Mouse (Mus musculus) forebrain, embryonic 14.5 days (tissue): ENCODE measurements around the gene Mtfp1. TPM values are rescaled to one million over a fixed set of nuclear protein-coding genes. Genes with fewer than 3 reads are reported as not detected.
"Not testable (repeated sequence)": the region's sequence is repeated elsewhere in the genome, so short reads cannot be mapped to it uniquely, and the experiment has no call there.

ENCODE experiments used
- ATAC-seq: fragments of 200-750 bp; cut with Nextera tagmentation; 2 replicates; pipeline ENCODE4 v1.8.0; 2017; ENCODE audit warnings: mild to moderate bottlenecking, moderate library complexity
- DNase-seq: peaks from one replicate; pipeline ENCODE4 v3.0.0-alpha.2; 2015; ENCODE audit warnings: low spot score
- H3K27ac ChIP-seq: fragments of 300-500 bp; sonication (generic); 2 replicates; pipeline ENCODE4 v1.5.1; 2014; ENCODE audit warnings: low read depth, mild to moderate bottlenecking, control low read depth, low read length, moderate library complexity
- H3K27me3 ChIP-seq: fragments of 300-500 bp; sonication (generic); replicated peaks from 2 replicates; pipeline ENCODE4 v1.6.1; 2014; ENCODE audit warnings: low read length, control low read depth, mixed read lengths; ENCODE audit not compliant: control insufficient read depth, insufficient read depth
- H3K36me3 ChIP-seq: fragments of 300-500 bp; sonication (generic); 2 replicates; pipeline ENCODE4 v1.6.1; 2014; ENCODE audit warnings: low read length, control low read depth; ENCODE audit not compliant: control insufficient read depth, insufficient read depth
- H3K4me1 ChIP-seq: fragments of 300-500 bp; sonication (generic); 2 replicates; pipeline ENCODE4 v1.6.1; 2014; ENCODE audit warnings: antibody characterized with exemption, low read length, control low read depth; ENCODE audit not compliant: control insufficient read depth, insufficient read depth
- H3K4me2 ChIP-seq: fragments of 300-500 bp; sonication (generic); 2 replicates; pipeline ENCODE4 v1.6.1; 2014; ENCODE audit warnings: mild to moderate bottlenecking, control low read depth, low read length
- H3K4me3 ChIP-seq: fragments of 300-500 bp; sonication (generic); 2 replicates; pipeline ENCODE4 v1.5.1; 2014; ENCODE audit warnings: low read depth, low read length, control low read depth
- H3K9ac ChIP-seq: fragments of 300-500 bp; sonication (generic); 2 replicates; pipeline ENCODE4 v1.6.1; 2014; ENCODE audit warnings: mild to moderate bottlenecking, low read length, control low read depth, moderate library complexity
- H3K9me3 ChIP-seq: fragments of 300-500 bp; sonication (generic); replicated peaks from 2 replicates; pipeline ENCODE4 v1.6.1; 2016; ENCODE audit warnings: low read length, control low read depth, mixed read lengths; ENCODE audit not compliant: control insufficient read depth
- WGBS: fragments of 180-500 bp; shearing (Covaris S2); extraction: QIAGEN DNeasy Blood & Tissue Kit; methylation state at CpG from one replicate; pipeline ENCODE4 v1.1.7; 2014; 5-methylcytosine and 5-hydroxymethylcytosine counted together
- polyA plus RNA-seq: library from polyadenylated mRNA; unstranded; fragments of >200 nt; fragmentation: Nextera tagmentation; extraction: Ambion mirVana; gene quantifications from 2 replicates; pipeline ENCODE4 v1.2.1, GENCODE M21; 2014

Mtfp1 gene
- polyA plus RNA-seq, 1 experiment from 2014 or later: 6.7 TPM

GRCm38 (mm10) chr11:4128461-4128860, 33.2 kb upstream of the Mtfp1 start:
- H3K36me3 ChIP-seq, H3K9me3 ChIP-seq, H3K4me1 ChIP-seq, H3K27ac ChIP-seq, H3K27me3 ChIP-seq, H3K4me3 ChIP-seq, H3K9ac ChIP-seq, H3K4me2 ChIP-seq, DNase-seq, ATAC-seq: not testable (repeated sequence)
- 93% methylated on average over 4 of the region's 4 CpGs for WGBS

- H3K9me3 ChIP-seq: no peaks in the 10 kb centered on the region
- ATAC-seq (no peak), DNase-seq (no peak)
- no peak overlapping the region for H3K27ac ChIP-seq
- H3K4me1 ChIP-seq: no peaks in the 10 kb centered on the region
- H3K4me3 ChIP-seq: no peak overlapping the region
- no peaks in the 10 kb centered on the region for H3K27me3 ChIP-seq
- H3K36me3 ChIP-seq: no peaks in the 10 kb centered on the region
- 94% methylated on average over 1 of the region's 1 CpGs for WGBS
- H3K4me2 ChIP-seq: no peak overlapping the region
- no peak overlapping the region for H3K9ac ChIP-seq
Measured at GRCm38 (mm10) chr11:4127059-4127458, 31.8 kb upstream of the Mtfp1 start.

DNA sequence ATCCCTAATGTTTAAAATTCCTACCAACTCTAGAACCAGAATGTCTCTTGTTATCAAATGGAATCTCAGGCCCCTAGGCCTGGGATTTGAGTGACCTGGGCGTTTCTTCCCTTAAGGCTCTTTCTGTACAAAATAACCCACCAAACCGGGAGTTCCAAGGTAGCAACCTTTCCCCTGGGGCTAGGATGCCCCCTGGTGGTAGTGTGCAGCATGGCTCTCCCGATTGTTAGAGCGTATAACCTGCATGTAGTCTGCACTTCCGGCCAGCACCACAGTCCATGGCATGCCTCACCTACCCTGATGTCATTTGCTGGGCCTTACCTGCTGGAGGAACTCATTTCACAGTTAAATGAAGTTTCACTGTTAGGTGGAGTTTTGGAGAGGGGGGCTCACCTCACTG, 28.7 kb upstream of the Mtfp1 start:
- peak; percentile 14 for DNase-seq
- H3K9me3 ChIP-seq: no peaks in the 10 kb centered on the region
- no peak overlapping the region for H3K9ac ChIP-seq
- H3K27ac ChIP-seq: no peak overlapping the region
- H3K36me3 ChIP-seq: no peaks in the 10 kb centered on the region
- ATAC-seq: no peak
- WGBS: 65% methylated on average over 5 of the region's 5 CpGs
- no peaks in the 10 kb centered on the region for H3K4me1 ChIP-seq
- no peak overlapping the region for H3K4me3 ChIP-seq
- H3K4me2 ChIP-seq: no peak overlapping the region
- no peaks in the 10 kb centered on the region; the same call in 1 of the 2 replicates for H3K27me3 ChIP-seq

GRCm38 (mm10) chr11:4122742-4123579, 27.7 kb upstream of the Mtfp1 start, which contains the start of gene Sec14l2:
TSS of gene Sec14l2 (minus strand) at chr11:4123415.
- ATAC-seq: no peak
- no peak within 1 kb of the TSS for H3K4me2 ChIP-seq
- 0 out of 2 replicates have a peak, but pooled peaks cover under 1% of the 10 kb centered on the region for H3K4me1 ChIP-seq
- H3K36me3 ChIP-seq: no peaks in the 10 kb centered on the region
- WGBS: 65% methylated on average over 10 of the region's 10 CpGs
- no peak for DNase-seq
- H3K9me3 ChIP-seq: no peaks in the 10 kb centered on the region
- no peak within 1 kb of the TSS for H3K4me3 ChIP-seq
- H3K9ac ChIP-seq: no peak within 1 kb of the TSS
- no peak within 1 kb of the TSS for H3K27ac ChIP-seq
- no peaks in the 10 kb centered on the region; the same call in 1 of the 2 replicates for H3K27me3 ChIP-seq

GRCm38 (mm10) chr11:4122226-4122625, 27.0 kb upstream of the Mtfp1 start:
- no peak for ATAC-seq
- WGBS: 85% methylated on average over 5 of the region's 5 CpGs
- no peaks in the 10 kb centered on the region for H3K9me3 ChIP-seq

GRCm38 (mm10) chr11:4121691-4122090, 26.4 kb upstream of the Mtfp1 start:
- H3K27me3 ChIP-seq: no peaks in the 10 kb centered on the region; the same call in 1 of the 2 replicates
- no peak overlapping the region for H3K27ac ChIP-seq
- H3K36me3 ChIP-seq: no peaks in the 10 kb centered on the region
- WGBS: 81% methylated on average over 3 of the region's 3 CpGs
- H3K9ac ChIP-seq: no peak overlapping the region
- ATAC-seq (no peak), DNase-seq (no peak)
- H3K4me1 ChIP-seq: 0 out of 2 replicates have a peak, but pooled peaks cover 5% of the 10 kb centered on the region
- no peaks in the 10 kb centered on the region for H3K9me3 ChIP-seq
- H3K4me3 ChIP-seq: no peak overlapping the region
- H3K4me2 ChIP-seq: no peak overlapping the region

More at GRCm38 (mm10) chr11:4122226-4122625, 27.0 kb upstream of the Mtfp1 start:
- H3K27ac ChIP-seq: no peak overlapping the region
- no peak for DNase-seq
- no peak overlapping the region for H3K4me2 ChIP-seq
- H3K27me3 ChIP-seq: no peaks in the 10 kb centered on the region; the same call in 1 of the 2 replicates
- H3K9ac ChIP-seq: no peak overlapping the region
- H3K4me3 ChIP-seq: no peak overlapping the region
- H3K36me3 ChIP-seq: no peaks in the 10 kb centered on the region
- H3K4me1 ChIP-seq: 0 out of 2 replicates have a peak, but pooled peaks cover 3% of the 10 kb centered on the region

DNA sequence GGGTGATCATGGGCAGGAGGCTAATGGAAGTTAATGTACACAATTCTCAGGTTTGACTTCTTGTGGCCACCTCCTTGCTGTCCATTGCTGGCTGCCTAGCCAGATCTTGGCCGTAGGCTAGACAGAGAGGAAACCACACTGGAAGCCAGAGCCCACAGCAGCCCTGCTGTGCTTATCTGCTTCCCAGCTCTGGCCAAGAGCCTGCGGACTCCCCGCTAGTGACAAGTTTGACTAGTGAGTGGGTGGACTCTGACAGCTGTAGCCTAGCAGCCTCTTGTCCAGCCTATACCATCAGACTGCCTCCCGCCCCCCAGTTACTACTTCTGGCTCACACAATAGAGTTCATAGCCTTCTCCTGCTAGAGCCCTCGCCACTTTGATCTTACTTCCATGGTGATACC, 24.4 kb upstream of the Mtfp1 start:
- H3K9me3 ChIP-seq: no peaks in the 10 kb centered on the region
- no peaks in the 10 kb centered on the region for H3K36me3 ChIP-seq
- H3K9ac ChIP-seq: no peak overlapping the region
- no peak for ATAC-seq
- no peaks in the 10 kb centered on the region; the same call in 1 of the 2 replicates for H3K27me3 ChIP-seq
- no peak overlapping the region for H3K27ac ChIP-seq
- no peak for DNase-seq
- no peak overlapping the region for H3K4me3 ChIP-seq
- no peak overlapping the region for H3K4me2 ChIP-seq
- 81% methylated on average over 5 of the region's 5 CpGs for WGBS
- H3K4me1 ChIP-seq: 0 out of 2 replicates have a peak, but pooled peaks cover 7% of the 10 kb centered on the region

- peak overlapping the region; percentile 52 for H3K4me3 ChIP-seq
- ATAC-seq: peak; percentile 80
- peak overlapping the region; percentile 97 for H3K4me2 ChIP-seq
- WGBS: 2% methylated on average over 41 of the region's 41 CpGs
- H3K9me3 ChIP-seq: no peaks in the 10 kb centered on the region
- no peaks in the 10 kb centered on the region; the same call in 1 of the 2 replicates for H3K27me3 ChIP-seq
- DNase-seq: peak; percentile 79
- H3K36me3 ChIP-seq: no peaks in the 10 kb centered on the region
- peak overlapping the region; percentile 78 for H3K9ac ChIP-seq
- H3K27ac ChIP-seq: no peak overlapping the region
- 0 out of 2 replicates have a peak, but pooled peaks cover 7% of the 10 kb centered on the region for H3K4me1 ChIP-seq
Measured at GRCm38 (mm10) chr11:4118081-4118921, 23.1 kb upstream of the Mtfp1 start.
